Mouse (Mus musculus): ENCODE measurements around the gene Capn2. TPM values are rescaled to one million over a fixed set of nuclear protein-coding genes. Genes with fewer than 3 reads are reported as not detected.

Capn2 gene
- total RNA-seq (2021) = 10 to 100 TPM; 63.2 to 68.1 TPM
- long read RNA-seq, partial matches to known transcripts = 7 of 112 reads
- long read RNA-seq, other reads (novel, unspliced or antisense) = 105 of 112 reads

GRCm38 (mm10) chr1:182516758-182517676 lies at the start of gene Capn2:
TSS of gene Capn2 (minus strand) at chr1:182517608.
- peak; percentile 65 to 75 for DNase-seq (ENCODE audit: low spot score in 2 of 2)

DNA sequence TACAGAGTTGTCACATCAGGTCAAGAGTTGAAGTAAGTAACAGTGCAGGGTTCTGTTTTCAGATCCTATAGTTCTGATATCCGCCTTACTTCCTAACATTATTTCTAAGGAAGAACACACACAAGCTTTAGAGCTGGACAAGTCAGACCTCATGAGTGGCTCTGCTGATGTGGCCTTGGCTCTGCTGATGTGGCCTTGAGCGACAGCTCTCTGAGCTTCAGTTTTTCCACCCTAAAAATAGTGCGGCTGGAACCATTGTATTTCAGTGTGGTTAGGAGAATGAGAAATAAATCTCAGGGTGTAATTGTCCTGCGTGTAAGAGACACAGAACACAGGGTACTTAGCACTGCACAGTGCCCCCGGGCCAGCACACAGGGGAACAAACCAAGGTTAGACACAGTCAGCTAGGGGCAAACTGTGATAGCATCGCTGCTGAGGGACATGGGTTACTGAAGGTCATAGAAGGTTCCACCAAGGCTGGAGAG lies 48.0 kb upstream of the Capn2 start:
- no peak for DNase-seq (ENCODE audit: low spot score in 2 of 2)

- DNase-seq (ENCODE audit: low spot score in 2 of 2) = peak in 1 of 2 experiments; percentile 24
Measured at GRCm38 (mm10) chr1:182564408-182565120, 47.2 kb upstream of the Capn2 start, which contains the start of gene Capn8. TSS of gene Capn8 (plus strand) at chr1:182565007.

DNA sequence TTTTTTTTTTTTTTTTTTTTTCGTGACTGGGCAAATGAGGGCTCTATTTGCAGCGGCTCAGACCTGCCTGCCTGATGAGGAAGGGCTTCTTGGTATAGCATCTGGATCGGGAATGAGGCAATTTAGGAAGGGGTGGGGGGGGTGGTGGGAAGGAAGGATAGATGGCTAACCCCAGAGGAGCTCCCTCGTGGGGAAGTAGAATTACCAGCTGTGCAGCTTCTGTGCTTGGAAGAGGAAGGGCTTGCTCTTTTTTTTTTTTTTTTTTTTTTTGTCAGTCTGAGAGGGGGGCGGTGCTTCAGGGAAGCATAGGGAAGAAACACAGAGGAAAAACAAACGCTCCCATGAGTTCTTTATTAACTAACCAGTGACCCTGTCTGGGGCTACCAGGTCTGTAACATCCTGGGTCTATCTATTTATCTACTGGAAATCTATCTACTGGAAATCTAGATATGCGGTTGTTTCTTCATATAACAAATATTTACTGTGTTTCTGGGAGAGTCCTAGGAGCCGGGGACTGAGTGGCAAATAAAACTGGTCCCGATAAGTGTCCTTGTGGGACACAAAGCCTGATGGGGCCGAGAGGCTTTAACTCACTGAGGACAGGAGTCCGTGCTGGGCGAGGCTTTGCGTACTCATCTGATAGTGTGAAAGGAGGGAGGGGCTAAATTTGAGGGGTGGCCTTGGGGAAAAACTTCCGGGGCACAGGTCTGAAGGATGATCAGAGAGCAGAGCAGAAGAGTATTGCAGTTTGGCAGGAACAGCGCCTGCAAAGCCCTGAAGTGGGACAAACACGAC lies 45.4 kb upstream of the Capn2 start:
- no peak for DNase-seq (ENCODE audit: low spot score in 2 of 2)

- peak in 1 of 2 experiments; percentile 11 for DNase-seq (ENCODE audit: low spot score in 2 of 2)
Measured at GRCm38 (mm10) chr1:182561945-182562514, 44.6 kb upstream of the Capn2 start.

DNA sequence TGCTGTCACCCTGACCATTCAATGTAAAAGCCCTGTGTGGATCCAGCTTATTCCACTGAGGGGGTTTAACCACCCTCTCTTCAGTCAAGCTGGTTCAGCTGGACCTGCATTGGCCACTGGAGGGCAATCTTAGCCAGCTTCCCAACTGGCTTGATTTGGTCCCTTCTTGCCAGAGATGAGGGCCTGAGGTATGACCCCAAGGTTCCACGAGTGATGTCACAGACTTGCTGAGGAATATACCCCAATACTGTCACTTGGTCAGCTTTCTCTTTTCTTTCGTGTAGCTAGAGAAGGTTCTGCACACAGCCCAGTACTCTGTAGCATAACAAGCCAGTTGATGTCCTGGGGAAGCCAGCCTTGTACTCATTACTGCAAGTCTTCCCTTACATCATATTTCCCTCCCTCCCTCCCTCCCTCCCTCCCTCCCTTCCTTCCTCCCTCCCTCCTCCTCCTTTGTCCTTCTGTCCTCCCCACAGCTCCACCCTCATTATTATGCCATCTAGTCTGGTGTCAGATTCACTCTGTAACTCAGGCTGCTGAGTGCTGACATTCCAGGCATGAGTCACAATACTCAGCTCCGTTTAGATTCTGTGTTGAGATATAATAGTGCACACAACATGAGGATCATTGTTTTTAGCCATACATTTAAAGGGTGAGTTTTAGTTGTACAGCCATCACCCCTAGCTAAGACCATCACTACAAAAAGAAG lies 43.1 kb upstream of the Capn2 start:
- DNase-seq (ENCODE audit: low spot score in 2 of 2) = peak in 1 of 2 experiments; percentile 55

DNA sequence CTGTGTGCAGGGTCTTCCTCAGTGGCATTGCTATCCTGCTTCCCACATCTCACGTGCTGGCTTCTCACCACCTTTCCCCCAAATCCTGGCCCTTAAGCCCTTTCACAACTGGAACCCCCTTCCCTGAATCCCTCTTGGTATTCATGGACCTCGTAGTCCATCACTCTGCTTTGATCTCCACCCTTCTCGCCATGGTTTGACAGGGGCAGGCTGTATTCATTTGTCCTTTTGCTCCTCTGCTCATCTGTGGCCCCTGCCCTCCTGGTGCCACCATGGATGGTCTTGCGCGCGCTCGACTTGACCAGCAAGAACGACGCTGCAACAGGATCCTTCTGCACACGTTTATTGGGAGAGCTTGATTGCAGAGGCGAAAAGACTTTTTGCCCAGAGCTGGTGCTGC lies 42.1 kb upstream of the Capn2 start:
- no peak for DNase-seq (ENCODE audit: low spot score in 2 of 2)

GRCm38 (mm10) chr1:182558271-182558670 lies 40.9 kb upstream of the Capn2 start:
- peak in 1 of 2 experiments; percentile 63 for DNase-seq (ENCODE audit: low spot score in 2 of 2)

DNA sequence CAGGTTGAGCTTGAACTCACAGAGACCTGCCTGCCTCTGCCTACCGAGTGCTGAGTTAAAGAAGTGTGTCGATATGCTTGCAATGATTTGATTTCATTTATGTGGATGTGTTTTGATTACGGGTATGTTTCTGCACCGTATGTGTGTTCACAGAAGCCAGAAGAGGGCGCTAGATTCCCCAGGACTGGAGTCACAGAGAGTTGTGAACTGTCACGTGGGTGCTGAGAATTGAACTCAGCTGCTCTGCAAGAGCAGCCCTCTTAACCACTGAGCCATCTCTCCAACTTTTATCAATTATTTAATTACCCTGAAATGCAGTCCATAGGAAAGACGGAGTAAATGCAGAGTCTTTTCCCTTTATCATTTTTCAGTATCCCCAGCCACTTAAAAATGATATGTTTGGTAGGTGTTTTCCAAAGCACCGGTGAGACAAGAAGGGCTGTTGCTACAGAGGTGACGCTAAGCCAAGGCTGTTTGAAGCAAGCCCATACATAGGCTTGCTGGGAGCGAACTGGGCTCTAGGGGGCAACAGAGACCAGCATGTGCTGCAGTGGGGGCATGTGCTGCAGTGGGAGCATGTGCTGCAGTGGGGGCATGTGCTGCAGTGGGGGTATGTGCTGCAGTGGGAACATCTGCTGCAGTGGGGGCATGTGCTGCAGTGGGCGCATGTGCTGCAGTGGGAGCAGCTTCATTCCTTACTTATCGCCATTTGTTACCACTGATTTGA lies 36.4 kb upstream of the Capn2 start:
- DNase-seq (ENCODE audit: low spot score in 2 of 2) = peak in 1 of 2 experiments; percentile 72

DNA sequence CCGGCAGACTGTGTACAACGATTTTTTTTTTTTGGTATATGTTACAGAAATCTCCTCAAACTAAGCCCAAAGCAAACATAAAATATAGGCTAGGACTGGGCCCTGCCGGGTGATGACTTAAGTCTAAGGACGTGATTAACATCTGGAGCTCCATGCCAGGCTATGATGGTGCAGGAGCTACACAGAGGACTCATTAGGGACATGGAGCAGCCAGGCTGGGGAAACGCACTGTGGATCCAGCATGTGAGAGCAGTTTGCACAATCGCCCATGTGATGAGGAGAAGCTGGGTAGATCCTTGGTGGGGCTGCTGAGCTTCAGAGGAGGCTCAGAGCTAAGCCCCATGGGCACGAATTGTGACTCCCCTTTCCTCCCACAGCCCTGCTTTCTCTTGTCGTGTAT lies 33.4 kb upstream of the Capn2 start:
- DNase-seq (ENCODE audit: low spot score in 2 of 2) = no peak

DNA sequence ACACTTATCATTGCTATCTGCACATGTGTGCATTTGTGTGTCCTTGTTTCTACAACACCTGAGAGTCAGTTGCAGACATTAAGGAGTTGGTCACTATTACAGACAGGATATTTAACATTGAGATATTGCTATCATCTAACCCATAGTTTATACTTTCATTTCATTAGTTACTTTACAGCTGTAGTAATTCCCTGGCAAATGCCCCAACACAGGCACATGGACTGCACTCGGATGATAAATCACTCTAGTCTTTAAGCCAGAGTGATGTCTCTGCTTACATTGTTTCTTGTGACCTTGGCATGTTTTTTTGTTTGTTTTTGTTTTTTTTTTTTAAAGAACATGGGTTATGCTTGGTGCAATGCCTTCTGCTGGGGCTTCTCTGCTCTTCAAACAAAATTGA lies 26.5 kb upstream of the Capn2 start:
- DNase-seq (ENCODE audit: low spot score in 2 of 2) = no peak

DNA sequence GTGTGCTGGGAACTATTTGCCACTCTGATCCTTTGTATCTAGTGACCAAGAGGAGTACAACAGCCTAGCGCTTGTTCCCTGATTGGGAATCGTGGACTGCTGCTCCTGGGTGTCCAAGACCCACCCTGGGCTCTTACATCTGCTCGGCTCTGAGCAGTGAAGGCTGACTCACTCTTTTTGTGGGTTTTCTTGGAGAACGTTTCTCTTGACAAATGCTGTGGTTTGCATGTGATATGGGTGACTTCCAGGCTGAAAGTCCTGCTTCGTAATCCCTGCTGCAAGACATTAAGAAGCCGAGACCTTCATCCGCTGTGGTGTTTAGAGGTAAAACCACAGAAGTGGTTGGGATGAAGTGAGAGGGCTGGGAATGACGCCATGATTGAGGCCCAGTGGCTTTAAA lies 25.7 kb upstream of the Capn2 start:
- no peak for DNase-seq (ENCODE audit: low spot score in 2 of 2)

DNA sequence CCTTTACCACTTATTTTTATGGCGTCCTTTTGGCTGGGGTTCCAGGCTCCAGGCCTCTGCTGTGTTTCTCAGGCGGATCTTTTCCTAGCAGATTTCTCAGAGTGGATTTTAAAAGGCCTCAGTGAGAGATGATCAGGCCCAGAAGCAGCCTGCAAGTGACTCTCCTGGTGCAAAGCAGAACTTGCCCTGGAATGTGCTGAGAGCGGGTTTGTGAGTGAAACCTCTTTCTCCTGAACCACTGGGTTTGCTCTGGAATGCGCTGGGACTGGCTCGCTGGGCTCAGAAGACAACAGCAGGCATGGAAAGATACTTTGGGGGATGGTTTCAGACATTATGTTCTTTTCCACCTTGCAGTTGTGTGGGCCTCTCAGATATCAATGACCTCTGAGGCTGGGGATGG lies 24.7 kb upstream of the Capn2 start:
- no peak for DNase-seq (ENCODE audit: low spot score in 2 of 2)

- DNase-seq (ENCODE audit: low spot score in 2 of 2) = peak; percentile 74 to 92
Measured at GRCm38 (mm10) chr1:182539023-182539940, 21.9 kb upstream of the Capn2 start.

DNA sequence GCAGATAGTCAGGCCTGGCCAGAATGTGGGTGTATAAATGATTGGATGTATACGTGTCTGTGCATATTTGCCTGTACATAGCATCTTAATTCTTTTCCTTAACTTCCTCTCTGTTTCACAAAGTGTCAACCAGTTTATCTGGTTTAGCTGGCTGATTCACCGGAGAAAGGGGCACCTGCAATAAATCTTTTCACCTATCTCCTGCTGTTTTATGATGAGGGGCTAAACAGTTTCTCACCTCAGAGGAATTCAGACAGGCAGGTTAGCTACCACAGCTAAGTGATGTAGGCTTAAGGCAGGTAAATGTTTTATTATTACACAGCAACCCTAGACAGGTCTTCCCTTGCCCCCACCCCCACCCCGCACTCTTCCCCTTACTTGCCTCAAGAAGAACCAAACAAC lies 17.7 kb upstream of the Capn2 start:
- no peak for DNase-seq (ENCODE audit: low spot score in 2 of 2)

GRCm38 (mm10) chr1:182533583-182533982 lies 16.2 kb upstream of the Capn2 start:
- DNase-seq (ENCODE audit: low spot score in 2 of 2) = peak in 1 of 2 experiments; percentile 12

GRCm38 (mm10) chr1:182527921-182528858 lies 10.8 kb upstream of the Capn2 start:
- no peak for DNase-seq (ENCODE audit: low spot score in 2 of 2)
